Mouse (Mus musculus): ENCODE measurements around the gene Med12. TPM values are rescaled to one million over a fixed set of nuclear protein-coding genes. Genes with fewer than 3 reads are reported as not detected.
"Not testable (repeated sequence)": the region's sequence is repeated elsewhere in the genome, so short reads cannot be mapped to it uniquely, and the experiment has no call there.

Med12 gene
- polyA plus RNA-seq, 1 experiment from 2014 or later = 39.2 TPM

DNA sequence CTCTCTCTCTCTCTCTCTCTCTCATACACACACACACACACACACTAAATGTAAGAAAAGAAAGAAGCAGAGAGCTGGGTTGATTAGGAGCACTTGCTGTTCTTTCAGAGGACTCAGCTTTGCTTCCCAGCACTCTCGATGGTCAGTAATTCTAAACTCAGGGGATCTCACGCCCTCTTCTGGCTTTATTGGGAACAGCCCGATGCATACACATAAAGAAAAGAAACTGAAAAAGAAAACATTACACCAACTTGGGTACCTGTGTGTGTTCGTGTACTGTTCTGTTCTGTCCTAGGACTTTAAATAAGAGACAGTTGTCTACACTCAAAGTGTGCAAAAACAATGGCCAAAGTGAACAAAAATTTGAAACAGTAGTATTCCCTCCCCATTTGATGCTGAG is 64.8 kb downstream of the Med12 start:
- Histone ChIP-seq H3K36me3 (no peaks in the 10 kb centered on the region), H3K27ac (no peak overlapping the region), H3K4me3 (no peak overlapping the region), H3K27me3 (peaks cover 5% of the 10 kb centered on the region; the same call in 1 of the 2 replicates), H3K9ac (no peak overlapping the region), H3K9me3 (no peaks in the 10 kb centered on the region), H3K4me1 (peaks cover 2% of the 10 kb centered on the region; the same call in 1 of the 2 replicates), H3K4me2 (no peak overlapping the region)
- ATAC-seq (ENCODE audit: insufficient number of reproducible peaks, insufficient read depth, low FRiP score, low TSS enrichment, low read depth) = no peak
- 44% methylated on average over 4 of the region's 4 CpGs for WGBS

DNA sequence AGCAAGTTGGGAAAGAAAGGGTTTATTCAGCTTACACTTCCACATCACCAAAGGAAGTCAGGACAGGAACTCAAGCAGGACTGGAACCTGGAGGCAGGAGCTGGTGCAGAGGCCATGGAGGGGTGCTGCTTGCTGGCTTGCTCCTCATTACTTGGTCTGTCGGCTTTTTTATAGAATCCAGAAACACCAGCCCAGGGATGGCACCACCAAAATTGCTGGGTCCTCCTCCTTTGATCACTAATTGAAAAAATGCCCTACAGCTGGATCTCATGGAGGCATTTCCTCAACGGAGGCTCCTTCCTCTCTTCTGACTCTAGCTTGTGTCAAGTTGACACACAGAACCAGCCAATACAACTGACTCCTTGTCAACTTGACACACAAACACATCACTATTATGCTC is 69.0 kb downstream of the Med12 start:
- H3K4me2 ChIP-seq; ATAC-seq (ENCODE audit: insufficient number of reproducible peaks, insufficient read depth, low FRiP score, low TSS enrichment, low read depth); H3K4me3 ChIP-seq; H3K4me1 ChIP-seq; H3K9me3 ChIP-seq; H3K36me3 ChIP-seq; H3K9ac ChIP-seq; H3K27ac ChIP-seq: not testable (repeated sequence)
- WGBS = 28% methylated on average over 2 of the region's 2 CpGs
- peaks cover 15% of the 10 kb centered on the region for H3K27me3 ChIP-seq

- H3K4me3 ChIP-seq = no peak overlapping the region
- no peaks in the 10 kb centered on the region for H3K4me1 ChIP-seq
- 91% methylated on average over 2 of the region's 2 CpGs for WGBS
- H3K27me3 ChIP-seq = peaks cover 13% of the 10 kb centered on the region
- no peaks in the 10 kb centered on the region for H3K36me3 ChIP-seq
- no peak for ATAC-seq (ENCODE audit: insufficient number of reproducible peaks, insufficient read depth, low FRiP score, low TSS enrichment, low read depth)
- H3K27ac ChIP-seq = no peak overlapping the region
- H3K9ac ChIP-seq = no peak overlapping the region
- H3K9me3 ChIP-seq = no peaks in the 10 kb centered on the region
- H3K4me2 ChIP-seq = no peak overlapping the region
These were observed 71.6 kb downstream of the Med12 start for GRCm38 (mm10) chrX:101345456-101345855.

DNA sequence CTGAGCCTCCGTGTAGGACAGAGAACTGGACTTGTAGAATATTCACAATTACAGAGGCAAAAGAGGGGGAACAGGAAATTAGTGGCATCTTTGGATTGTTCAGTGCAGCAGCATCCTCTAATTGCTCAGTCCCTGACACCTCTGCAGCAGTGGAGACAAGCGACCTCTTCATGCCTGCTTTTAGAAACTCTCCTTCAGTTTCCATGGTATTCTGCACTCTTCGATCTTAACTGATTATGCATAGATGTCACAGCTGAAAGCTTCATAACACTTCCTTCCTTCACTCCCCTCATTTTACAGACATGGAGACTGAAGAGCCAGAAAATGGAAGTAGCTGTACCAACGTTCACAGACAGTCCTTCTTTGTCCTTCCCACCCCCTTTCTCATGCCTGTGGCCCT is 72.6 kb downstream of the Med12 start:
- Histone ChIP-seq H3K27ac (no peak overlapping the region), H3K9ac (no peak overlapping the region), H3K9me3 (no peaks in the 10 kb centered on the region), H3K36me3 (no peaks in the 10 kb centered on the region), H3K4me3 (no peak overlapping the region), H3K4me1 (no peaks in the 10 kb centered on the region), H3K27me3 (peaks cover 13% of the 10 kb centered on the region), H3K4me2 (no peak overlapping the region)
- WGBS = 52% methylated on average over 4 of the region's 4 CpGs
- ATAC-seq (ENCODE audit: insufficient number of reproducible peaks, insufficient read depth, low FRiP score, low TSS enrichment, low read depth) = no peak

Other genes starting within 250 kb of the Med12 start
- gene Tex11, start 214.4 kb upstream of the Med12 start, polyA plus RNA-seq (2015; fragmentation: Nextera tagmentation; extraction: Ambion mirVana) = 0.08 and 0.24 TPM in 2 replicates
- gene Slc7a3, start 188.0 kb upstream of the Med12 start, polyA plus RNA-seq (2015; fragmentation: Nextera tagmentation; extraction: Ambion mirVana) = 1.6 TPM in 2 replicates
- gene Snx12, start 51.5 kb upstream of the Med12 start, polyA plus RNA-seq (2015; fragmentation: Nextera tagmentation; extraction: Ambion mirVana) = 56.2 and 57.4 TPM in 2 replicates
- 2.9 and 3.4 TPM in 2 replicates for gene Foxo4, start 19.5 kb upstream of the Med12 start, polyA plus RNA-seq (2015; fragmentation: Nextera tagmentation; extraction: Ambion mirVana)
- not detected in 2 replicates for gene Gm614, start 10.0 kb upstream of the Med12 start, polyA plus RNA-seq (2015; fragmentation: Nextera tagmentation; extraction: Ambion mirVana)
- gene Il2rg, start 5.8 kb upstream of the Med12 start, polyA plus RNA-seq (2015; fragmentation: Nextera tagmentation; extraction: Ambion mirVana) = 6.7 and 7.6 TPM in 2 replicates
- gene Gm20489, start 5.0 kb upstream of the Med12 start, polyA plus RNA-seq (2015; fragmentation: Nextera tagmentation; extraction: Ambion mirVana) = not detected in 2 replicates
- 14.2 and 20.8 TPM in 2 replicates for gene Nlgn3, start 25.1 kb downstream of the Med12 start, polyA plus RNA-seq (2015; fragmentation: Nextera tagmentation; extraction: Ambion mirVana)
- gene Gjb1, start 102.3 kb downstream of the Med12 start, polyA plus RNA-seq (2015; fragmentation: Nextera tagmentation; extraction: Ambion mirVana) = 1.8 TPM in 1 of 2 replicates, not detected in the other
- 42.5 and 44.1 TPM in 2 replicates for gene Zmym3, start 146.8 kb downstream of the Med12 start, polyA plus RNA-seq (2015; fragmentation: Nextera tagmentation; extraction: Ambion mirVana)
- gene Nono, start 155.3 kb downstream of the Med12 start, polyA plus RNA-seq (2015; fragmentation: Nextera tagmentation; extraction: Ambion mirVana) = 491 TPM in 2 replicates
- gene Itgb1bp2, start 175.1 kb downstream of the Med12 start, polyA plus RNA-seq (2015; fragmentation: Nextera tagmentation; extraction: Ambion mirVana) = 4.0 and 6.2 TPM in 2 replicates